ENCODE assay signal across 9 mouse cellular contexts in genomic region chr4:76889669-76890068, GRCm38 (mm10).
ATAC-seq and TF ChIP-seq lines count a peak whose summit lies in the region.
"Had no signal": no experiment of that assay in that cellular context is flagged by ENCODE, and none has a peak within 500 bp of the region (broad histone marks: within the 10 kb centered on the region; RNA-seq: fewer than 3 reads in every experiment).

No protein-coding gene starts in this region.

- H3K4me2 ChIP-seq in intestine, embryonic 15.5 days (replicated peaks), result no peak overlapping the region
- no peak overlapping the region for H3K4me2 ChIP-seq in intestine, postnatal 0 days (replicated peaks; ENCODE audit: low read depth)
- H3K4me2 ChIP-seq in intestine, embryonic 16.5 days (ENCODE audit: low read depth, low read length), result no peak overlapping the region

- peak; percentile 77 for ATAC-seq in intestine, embryonic 15.5 days
- ATAC-seq in intestine, postnatal 0 days, result no peak
- ATAC-seq in intestine, embryonic 16.5 days, result peak; percentile 67
- ATAC-seq in erythroid progenitor cell, adult 5-6 weeks (replicated peaks; ENCODE audit: low FRiP score, poor library complexity, severe bottlenecking), result no peak
- ATAC-seq: activated CD4-positive, CD25-positive, alpha-beta regulatory T cell, adult 4 months; CD4-positive, CD25-positive, alpha-beta regulatory T cell, adult 4 months; Patski had no signal

- WGBS in intestine, embryonic 15.5 days, result 35% methylated on average over 1 of the region's 1 CpGs
- WGBS in intestine, postnatal 0 days, result 27% methylated on average over 1 of the region's 1 CpGs
- 45% methylated on average over 1 of the region's 1 CpGs for WGBS in intestine, embryonic 16.5 days

- H3K36me3 ChIP-seq in intestine, embryonic 15.5 days, result no peaks in the 10 kb centered on the region
- H3K36me3 ChIP-seq in intestine, postnatal 0 days (ENCODE audit: control insufficient read depth, insufficient read depth), result no peaks in the 10 kb centered on the region
- no peaks in the 10 kb centered on the region for H3K36me3 ChIP-seq in intestine, embryonic 16.5 days (ENCODE audit: control insufficient read depth, insufficient read depth, low read length)
- H3K36me3 ChIP-seq: G1E had no signal

- no peak for TF ChIP-seq CTCF in intestine, postnatal 0 days (IDR thresholded peaks at IDR 0.05; ENCODE audit: low read depth)

- no peaks in the 10 kb centered on the region for H3K9me3 ChIP-seq in intestine, embryonic 15.5 days
- H3K9me3 ChIP-seq in intestine, postnatal 0 days (ENCODE audit: control insufficient read depth), result no peaks in the 10 kb centered on the region
- H3K9me3 ChIP-seq in intestine, embryonic 16.5 days (ENCODE audit: control insufficient read depth, low read length), result no peaks in the 10 kb centered on the region
- H3K9me3 ChIP-seq: G1E had no signal

- H3K27me3 ChIP-seq in intestine, embryonic 15.5 days (replicated peaks), result no peaks in the 10 kb centered on the region
- no peaks in the 10 kb centered on the region for H3K27me3 ChIP-seq in intestine, postnatal 0 days (replicated peaks; ENCODE audit: control insufficient read depth, insufficient read depth, low read length)
- no peaks in the 10 kb centered on the region for H3K27me3 ChIP-seq in intestine, embryonic 16.5 days (replicated peaks; ENCODE audit: control insufficient read depth, insufficient read depth, low read length)
- H3K27me3 ChIP-seq: CH12.LX, Patski had no signal

- H3K27ac ChIP-seq in intestine, embryonic 15.5 days, result no peak overlapping the region
- no peak overlapping the region for H3K27ac ChIP-seq in intestine, postnatal 0 days (ENCODE audit: low read depth, low read length)
- H3K27ac ChIP-seq in intestine, embryonic 16.5 days (ENCODE audit: low read length), result no peak overlapping the region

- no peak overlapping the region for H3K9ac ChIP-seq in intestine, embryonic 15.5 days
- no peak overlapping the region for H3K9ac ChIP-seq in intestine, postnatal 0 days (ENCODE audit: low read depth, low read length)
- no peak overlapping the region for H3K9ac ChIP-seq in intestine, embryonic 16.5 days (ENCODE audit: low read depth, low read length)

- no peaks in the 10 kb centered on the region for H3K4me1 ChIP-seq in intestine, embryonic 15.5 days (replicated peaks)
- H3K4me1 ChIP-seq in intestine, postnatal 0 days (replicated peaks; ENCODE audit: control insufficient read depth, insufficient read depth, low read length), result no peaks in the 10 kb centered on the region
- H3K4me1 ChIP-seq in intestine, embryonic 16.5 days (ENCODE audit: control insufficient read depth, insufficient read depth, low read length), result no peaks in the 10 kb centered on the region

- H3K4me3 ChIP-seq in intestine, embryonic 15.5 days (replicated peaks), result no peak overlapping the region
- no peak overlapping the region for H3K4me3 ChIP-seq in intestine, postnatal 0 days (ENCODE audit: low read depth, low read length)
- H3K4me3 ChIP-seq in intestine, embryonic 16.5 days (ENCODE audit: low read length), result no peak overlapping the region

Comparison
In these comparisons a context has a peak if more than half of its experiments do, and no peak if none do; other contexts are left out.
1. ATAC-seq: peak in intestine, embryonic 15.5 days (single experiment) and intestine, embryonic 16.5 days (single experiment); none in intestine, postnatal 0 days (single experiment) and erythroid progenitor cell, adult 5-6 weeks (single experiment).